Mouse (Mus musculus): ENCODE data around the gene Gm13083. TPM values are rescaled to one million over a fixed set of nuclear protein-coding genes. Genes with fewer than 3 reads are reported as not detected.
"Not testable (repeated sequence)": the region's sequence is repeated elsewhere in the genome, so short reads cannot be mapped to it uniquely, and the experiment has no call there.

Gene Gm13083
- not detected for total RNA-seq (2021)

- intact Hi-C loops (cut with DNase I), result loop anchor here (5.0 kb wide), 1 partner anchor 278 kb away; no protein-coding TSS in a partner anchor
- DNase-seq (ENCODE audit: low spot score in 2 of 2), result not testable (repeated sequence)
Measured at GRCm38 (mm10) chr4:143614703-143615102, at the start of gene Gm13083. Gene Gm13083 (plus strand): TSS chr4:143615003.

- DNase-seq (ENCODE audit: low spot score in 2 of 2); intact Hi-C loops (cut with DNase I): not testable (repeated sequence)
Measured at GRCm38 (mm10) chr4:143611927-143612326, 2.9 kb upstream of the Gm13083 start.

GRCm38 (mm10) chr4:143618101-143618500 lies 3.3 kb downstream of the Gm13083 start:
- intact Hi-C loops (cut with DNase I), result loop anchor here (5.0 kb wide), 1 partner anchor 274 kb away; no protein-coding TSS in a partner anchor

GRCm38 (mm10) chr4:143657146-143657545 lies 42.3 kb downstream of the Gm13083 start, which contains the start of gene Gm13088:
Gene Gm13088 (minus strand): TSS chr4:143657246.
- DNase-seq (ENCODE audit: low spot score in 2 of 2); intact Hi-C loops (cut with DNase I): not testable (repeated sequence)

More at GRCm38 (mm10) chr4:143618101-143618500, 3.3 kb downstream of the Gm13083 start:
- DNase-seq (ENCODE audit: low spot score in 2 of 2), result not testable (repeated sequence)

Other genes with a start within 250 kb of the Gm13083 start
- gene Pramel1, start 220.6 kb upstream of the Gm13083 start, total RNA-seq (2021), result not detected
- 10 to 100 TPM; 13.2 to 14.1 TPM for gene Pramef8, start 202.6 kb upstream of the Gm13083 start, total RNA-seq (2021)
- not detected for gene Oog4, start 164.7 kb upstream of the Gm13083 start, total RNA-seq (2021)
- gene Gm13043, start 103.7 kb upstream of the Gm13083 start, total RNA-seq (2021), result not detected
- gene Gm13040, start 79.0 kb upstream of the Gm13083 start, total RNA-seq (2021), result not detected
- not detected for gene BC080695, start 63.3 kb upstream of the Gm13083 start, total RNA-seq (2021)
- gene Gm13057, start 63.3 kb upstream of the Gm13083 start, total RNA-seq (2021), result not detected
- not detected for gene Gm13088, start 42.2 kb downstream of the Gm13083 start, total RNA-seq (2021)
- gene Gm13089, start 87.7 kb downstream of the Gm13083 start, total RNA-seq (2021), result not detected
- gene Gm13078, start 104.5 kb downstream of the Gm13083 start, total RNA-seq (2021), result not detected
- gene Gm13023, start 174.3 kb downstream of the Gm13083 start, total RNA-seq (2021), result not detected
- not detected for gene Gm13084, start 201.1 kb downstream of the Gm13083 start, total RNA-seq (2021)
- gene Gm13103, start 231.5 kb downstream of the Gm13083 start, total RNA-seq (2021), result not detected

Measured in left cerebral cortex, postnatal 36 days (tissue).